Mouse (Mus musculus) lung, embryonic 16.5 days (tissue): ENCODE results near the gene Inip. TPM values are rescaled to one million over a fixed set of nuclear protein-coding genes. Genes with fewer than 3 reads are reported as not detected.

Source experiments
- ATAC-seq: fragments of 200-750 bp; cut with Nextera tagmentation; 2 replicates; pipeline ENCODE4 v1.8.0; 2017; ENCODE audit warnings: low read depth, mild to moderate bottlenecking, moderate library complexity
- H3K27ac ChIP-seq: fragments of 300-500 bp; sonication (generic); 2 replicates; pipeline ENCODE4 v1.5.1; 2014; ENCODE audit warnings: mild to moderate bottlenecking, control low read depth, low read length
- H3K27me3 ChIP-seq: fragments of 300-500 bp; sonication (generic); 2 replicates; pipeline ENCODE4 v1.6.1; 2014; ENCODE audit warnings: low read depth, low read length, mixed read lengths; ENCODE audit not compliant: control insufficient read depth, insufficient read depth
- H3K36me3 ChIP-seq: fragments of 300-500 bp; sonication (generic); 2 replicates; pipeline ENCODE4 v1.6.1; 2014; ENCODE audit warnings: low read length; ENCODE audit not compliant: control insufficient read depth, insufficient read depth
- H3K4me1 ChIP-seq: fragments of 300-500 bp; sonication (generic); replicated peaks from 2 replicates; pipeline ENCODE4 v1.6.1; 2014; ENCODE audit warnings: low read length, mixed read lengths; ENCODE audit not compliant: control insufficient read depth, insufficient read depth
- H3K4me2 ChIP-seq: fragments of 300-500 bp; sonication (generic); 2 replicates; pipeline ENCODE4 v1.6.1; 2014; ENCODE audit warnings: low read depth, low read length, control low read depth
- H3K4me3 ChIP-seq: fragments of 300-500 bp; sonication (generic); 2 replicates; pipeline ENCODE4 v1.5.1; 2014; ENCODE audit warnings: mild to moderate bottlenecking, low read length, control low read depth
- H3K9ac ChIP-seq: fragments of 300-500 bp; sonication (generic); 2 replicates; pipeline ENCODE4 v1.6.1; 2014; ENCODE audit warnings: low read length, control low read depth
- H3K9me3 ChIP-seq: fragments of 300-500 bp; sonication (generic); 2 replicates; pipeline ENCODE4 v1.6.1; 2016; ENCODE audit warnings: low read length; ENCODE audit not compliant: control insufficient read depth
- WGBS: fragments of 180-500 bp; shearing (Covaris S2); extraction: QIAGEN DNeasy Blood & Tissue Kit; methylation state at CpG from one replicate; pipeline ENCODE4 v1.1.7; 2014; 5-methylcytosine and 5-hydroxymethylcytosine counted together
- polyA plus RNA-seq: library from polyadenylated mRNA; unstranded; fragments of >200 nt; fragmentation: Nextera tagmentation; extraction: Ambion mirVana; gene quantifications from 2 replicates; pipeline ENCODE4 v1.2.1, GENCODE M21; 2015

The Inip gene
- polyA plus RNA-seq, 1 experiment from 2014 or later = 47.7 TPM

- 76% methylated on average over 3 of the region's 3 CpGs for WGBS
- Histone ChIP-seq H3K4me2 (no peak overlapping the region), H3K9me3 (no peaks in the 10 kb centered on the region), H3K36me3 (no peaks in the 10 kb centered on the region; the same call in 1 of the 2 replicates), H3K4me3 (no peak overlapping the region), H3K4me1 (peaks cover 4% of the 10 kb centered on the region; the same call in 1 of the 2 replicates), H3K27ac (no peak overlapping the region), H3K27me3 (no peaks in the 10 kb centered on the region), H3K9ac (no peak overlapping the region)
- ATAC-seq = no peak
Measured at GRCm38 (mm10) chr4:59721811-59722210, 79.6 kb downstream of the Inip start.

Other genes with a start within 250 kb of the Inip start
- 23.8 and 26.3 TPM in 2 replicates for gene Hsdl2, start 220.0 kb downstream of the Inip start, polyA plus RNA-seq
- gene E130308A19Rik, start 175.4 kb downstream of the Inip start, polyA plus RNA-seq = 20.9 and 21.1 TPM in 2 replicates
- gene Snx30, start 4.3 kb upstream of the Inip start, polyA plus RNA-seq = 6.9 and 7.7 TPM in 2 replicates
- 1.1 and 2.5 TPM in 2 replicates for gene Slc46a2, start 113.5 kb upstream of the Inip start, polyA plus RNA-seq
- not detected in 2 replicates for gene Mup4, start 159.1 kb upstream of the Inip start, polyA plus RNA-seq
- gene Mup6, start 162.7 kb upstream of the Inip start, polyA plus RNA-seq = not detected in 2 replicates